Mouse (Mus musculus) liver, embryonic 14 days (tissue): ENCODE data around the gene Strc. TPM values are rescaled to one million over a fixed set of nuclear protein-coding genes. Genes with fewer than 3 reads are reported as not detected.

Source experiments
- polyA plus RNA-seq: library from polyadenylated mRNA; depleted of rRNA; stranded (reverse); fragments of >200 nt; gene quantifications from 2 replicates; pipeline ENCODE4 v1.2.3, GENCODE M21; 2012; rRNA removed

Strc gene
- not detected in 2 replicates for polyA plus RNA-seq

GRCm38 (mm10) chr2:121386961-121387575 is at the start of gene Strc:
Strc (minus strand) TSS chr2:121387168.

GRCm38 (mm10) chr2:121413387-121414042 is 26.5 kb upstream of the Strc start, which contains the start of the genes Pdia3 and Catsper2:
Pdia3 (plus strand) TSS chr2:121413775.
Catsper2 (minus strand) TSS chr2:121413792.

GRCm38 (mm10) chr2:121357494-121357893 is 29.5 kb downstream of the Strc start, which contains the start of gene Ckmt1:
Ckmt1 (plus strand) TSS chr2:121357714.

GRCm38 (mm10) chr2:121354820-121355592 is 32.0 kb downstream of the Strc start, which contains the start of gene Ppip5k1:
Ppip5k1 (minus strand) TSS chr2:121355396.

Other genes with a start within 250 kb of the Strc start
- 5.0 and 5.8 TPM in 2 replicates for gene Adal, start 246.7 kb downstream of the Strc start, polyA plus RNA-seq
- gene Lcmt2, start 246.5 kb downstream of the Strc start, polyA plus RNA-seq = 3.3 and 4.1 TPM in 2 replicates
- 14.7 and 16.5 TPM in 2 replicates for gene Tubgcp4, start 216.5 kb downstream of the Strc start, polyA plus RNA-seq
- gene Zscan29, start 216.0 kb downstream of the Strc start, polyA plus RNA-seq = 2.1 and 2.5 TPM in 2 replicates
- gene Trp53bp1, start 115.8 kb downstream of the Strc start, polyA plus RNA-seq = 18.5 and 20.7 TPM in 2 replicates
- gene Map1a, start 97.6 kb downstream of the Strc start, polyA plus RNA-seq = 0.07 and 0.08 TPM in 2 replicates
- gene Ppip5k1, start 31.8 kb downstream of the Strc start, polyA plus RNA-seq = 4.3 and 4.7 TPM in 2 replicates
- gene Ckmt1, start 29.5 kb downstream of the Strc start, polyA plus RNA-seq = 0.03 TPM in 1 of 2 replicates, not detected in the other
- gene Pdia3, start 26.6 kb upstream of the Strc start, polyA plus RNA-seq = 106 and 117 TPM in 2 replicates
- 0.58 and 0.63 TPM in 2 replicates for gene Catsper2, start 26.6 kb upstream of the Strc start, polyA plus RNA-seq
- 1.0 and 1.3 TPM in 2 replicates for gene Ell3, start 57.1 kb upstream of the Strc start, polyA plus RNA-seq
- 356 and 369 TPM in 2 replicates for gene Serf2, start 62.0 kb upstream of the Strc start, polyA plus RNA-seq
- 34.0 and 34.2 TPM in 2 replicates for gene Hypk, start 66.1 kb upstream of the Strc start, polyA plus RNA-seq
- 0.17 and 0.23 TPM in 2 replicates for gene Serinc4, start 69.6 kb upstream of the Strc start, polyA plus RNA-seq
- 9.9 and 10.2 TPM in 2 replicates for gene Mfap1b, start 86.9 kb upstream of the Strc start, polyA plus RNA-seq
- gene Mfap1a, start 119.5 kb upstream of the Strc start, polyA plus RNA-seq = 7.1 and 7.7 TPM in 2 replicates
- gene Wdr76, start 119.6 kb upstream of the Strc start, polyA plus RNA-seq = 11.9 and 14.1 TPM in 2 replicates